Mouse (Mus musculus) lung, embryonic 14.5 days (tissue): Measurements from ENCODE around the gene Osgin1. TPM values are rescaled to one million over a fixed set of nuclear protein-coding genes. Genes with fewer than 3 reads are reported as not detected.

ENCODE experiments used
- ATAC-seq: fragments of 200-750 bp; cut with Nextera tagmentation; 2 replicates; pipeline ENCODE4 v1.8.0; 2017; ENCODE audit warnings: mild to moderate bottlenecking, moderate TSS enrichment, moderate library complexity; ENCODE audit not compliant: insufficient read depth
- DNase-seq: peaks from one replicate; pipeline ENCODE4 v3.0.0-alpha.2; 2015
- H3K27ac ChIP-seq: fragments of 300-500 bp; sonication (generic); 2 replicates; pipeline ENCODE4 v1.5.1; 2014; ENCODE audit warnings: low read depth, mild to moderate bottlenecking, moderate library complexity
- H3K27me3 ChIP-seq: fragments of 300-500 bp; sonication (generic); 2 replicates; pipeline ENCODE4 v1.6.1; 2014; ENCODE audit warnings: low read length, control low read depth; ENCODE audit not compliant: insufficient read depth
- H3K36me3 ChIP-seq: fragments of 300-500 bp; sonication (generic); 2 replicates; pipeline ENCODE4 v1.6.1; 2014; ENCODE audit warnings: control low read depth; ENCODE audit not compliant: insufficient read depth
- H3K4me1 ChIP-seq: fragments of 300-500 bp; sonication (generic); 2 replicates; pipeline ENCODE4 v1.6.1; 2014; ENCODE audit warnings: antibody characterized with exemption, control low read depth; ENCODE audit not compliant: insufficient read depth
- H3K4me2 ChIP-seq: fragments of 300-500 bp; sonication (generic); 2 replicates; pipeline ENCODE4 v1.6.1; 2014; ENCODE audit warnings: mild to moderate bottlenecking
- H3K4me3 ChIP-seq: fragments of 300-500 bp; sonication (generic); 2 replicates; pipeline ENCODE4 v1.5.1; 2014; ENCODE audit warnings: low read depth, low read length
- H3K9ac ChIP-seq: fragments of 300-500 bp; sonication (generic); 2 replicates; pipeline ENCODE4 v1.6.1; 2014
- H3K9me3 ChIP-seq: fragments of 300-500 bp; sonication (generic); 2 replicates; pipeline ENCODE4 v1.6.1; 2016; ENCODE audit warnings: low read depth, low read length, control low read depth
- CTCF ChIP-seq: IDR thresholded peaks from 2 replicates; pipeline ENCODE4 v1.5.1; 2016; ENCODE audit warnings: antibody characterized with exemption, low read depth
- WGBS: fragments of 180-500 bp; shearing (Covaris S2); extraction: QIAGEN DNeasy Blood & Tissue Kit; methylation state at CpG from one replicate; pipeline ENCODE4 v1.1.7; 2014; 5-methylcytosine and 5-hydroxymethylcytosine counted together
- polyA plus RNA-seq: library from polyadenylated mRNA; unstranded; fragments of >200 nt; fragmentation: Nextera tagmentation; extraction: Ambion mirVana; gene quantifications from 2 replicates; pipeline ENCODE4 v1.2.1, GENCODE M21; 2014

Osgin1 gene
- polyA plus RNA-seq, 1 experiment from 2014 or later, result 0.53 TPM

DNA sequence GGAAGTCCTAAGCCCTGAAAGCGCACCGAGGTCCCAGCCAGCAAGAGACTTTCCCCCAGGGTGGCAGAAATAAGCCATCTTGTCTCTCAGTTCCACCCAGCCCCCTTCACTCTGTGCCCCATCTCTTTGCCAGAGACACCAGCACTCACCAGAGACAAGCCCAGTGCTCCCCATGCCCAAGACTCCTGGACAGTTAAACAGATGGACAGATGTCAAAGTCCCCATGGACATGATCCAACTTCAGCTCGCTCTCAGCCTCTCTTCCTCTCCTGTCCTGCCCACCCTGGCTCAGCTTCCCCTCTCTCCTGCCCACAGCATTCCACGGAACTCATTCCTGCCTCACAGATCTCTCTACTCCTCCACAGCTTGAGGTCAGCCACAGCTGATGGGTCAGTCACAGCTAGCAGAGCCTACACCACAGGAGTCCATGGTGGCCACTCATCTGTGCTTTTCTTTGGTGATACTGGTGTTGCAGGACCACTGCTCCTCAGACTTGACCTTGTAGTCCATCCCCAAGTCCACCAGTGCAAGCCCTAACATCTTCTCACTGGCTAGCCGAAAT, 5.1 kb upstream of the Osgin1 start:
- Histone ChIP-seq H3K36me3 (no peaks in the 10 kb centered on the region), H3K9me3 (no peaks in the 10 kb centered on the region), H3K9ac (no peak overlapping the region; the same call in 1 of the 2 replicates), H3K4me2 (no peak overlapping the region), H3K27ac (no peak overlapping the region), H3K27me3 (no peaks in the 10 kb centered on the region), H3K4me3 (no peak overlapping the region), H3K4me1 (0 out of 2 replicates have a peak, but pooled peaks cover 2% of the 10 kb centered on the region)
- no peak for ATAC-seq
- TF ChIP-seq CTCF, result no peak
- no peak for DNase-seq
- WGBS, result 67% methylated on average over 5 of the region's 5 CpGs

DNA sequence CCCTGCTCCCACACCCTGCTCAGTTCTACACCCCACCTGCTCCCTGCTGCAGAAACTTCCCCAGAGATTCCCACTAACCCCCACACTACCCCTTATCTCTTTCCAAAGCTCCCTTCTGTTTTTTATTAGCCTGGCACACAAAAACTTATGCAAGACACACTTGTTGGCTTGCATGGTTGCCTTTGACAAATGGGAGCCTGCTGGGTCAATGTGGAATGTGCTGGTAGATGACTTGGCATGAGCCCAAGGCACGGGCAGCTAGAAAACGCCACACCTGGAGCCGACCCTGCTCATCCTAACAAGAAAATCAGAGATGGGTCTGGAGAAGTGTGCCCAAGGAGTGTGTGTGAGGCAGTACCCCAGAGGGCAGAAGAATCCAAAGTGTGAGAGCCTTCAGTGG, 4.4 kb upstream of the Osgin1 start:
- no peaks in the 10 kb centered on the region for H3K27me3 ChIP-seq
- no peak for TF ChIP-seq CTCF
- no peaks in the 10 kb centered on the region for H3K9me3 ChIP-seq
- H3K4me2 ChIP-seq, result no peak overlapping the region
- 68% methylated on average over 3 of the region's 3 CpGs for WGBS
- no peaks in the 10 kb centered on the region for H3K4me1 ChIP-seq
- H3K27ac ChIP-seq, result no peak overlapping the region
- H3K36me3 ChIP-seq, result no peaks in the 10 kb centered on the region
- no peak for DNase-seq
- ATAC-seq, result no peak
- H3K4me3 ChIP-seq, result no peak overlapping the region
- no peak overlapping the region for H3K9ac ChIP-seq

DNA sequence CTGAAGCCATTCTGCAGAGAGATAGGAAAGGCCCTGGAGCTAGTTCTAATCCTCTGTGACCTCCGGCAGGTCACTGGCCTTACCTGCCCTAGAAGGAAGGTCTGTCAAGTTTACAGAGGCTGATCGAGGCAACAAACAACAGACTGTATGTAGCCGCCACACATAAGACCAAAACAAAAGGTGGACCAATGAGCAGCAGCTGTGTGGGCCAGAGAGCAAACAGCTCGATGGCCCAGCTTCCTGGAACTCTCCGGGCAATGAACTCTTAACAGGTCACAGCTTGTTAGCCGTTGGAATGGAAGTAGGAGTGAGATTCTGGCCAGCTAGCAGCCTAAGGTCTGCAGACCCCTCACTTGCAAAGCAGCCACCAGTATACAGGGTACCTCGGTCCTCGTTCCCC, 3.7 kb upstream of the Osgin1 start:
- Histone ChIP-seq H3K9me3 (no peaks in the 10 kb centered on the region), H3K27ac (no peak overlapping the region), H3K4me1 (no peaks in the 10 kb centered on the region), H3K4me3 (no peak overlapping the region), H3K36me3 (no peaks in the 10 kb centered on the region), H3K27me3 (no peaks in the 10 kb centered on the region), H3K4me2 (no peak overlapping the region), H3K9ac (no peak overlapping the region)
- TF ChIP-seq CTCF, result no peak
- ATAC-seq (no peak), DNase-seq (no peak)
- WGBS, result 62% methylated on average over 8 of the region's 8 CpGs

DNA sequence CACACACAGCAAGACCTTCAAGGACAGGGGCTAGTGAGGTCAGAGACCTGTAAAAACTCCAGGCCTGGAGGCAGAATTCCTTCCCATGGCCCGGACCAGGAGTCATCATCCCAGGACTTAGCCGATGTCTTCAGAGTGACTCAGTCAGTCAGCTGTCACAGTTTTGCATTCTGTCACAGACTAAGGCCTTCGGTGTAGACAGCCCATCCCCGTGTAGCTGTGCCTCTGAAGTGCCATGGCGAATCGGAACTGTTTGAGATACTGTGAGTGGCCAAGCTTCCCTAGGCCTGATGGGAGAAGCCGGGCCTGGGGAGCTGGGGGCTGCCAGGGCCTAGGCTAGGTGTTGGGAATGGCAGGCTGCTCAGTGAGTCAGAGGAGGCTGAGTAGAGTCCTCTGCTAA, 3.2 kb upstream of the Osgin1 start:
- no peak overlapping the region for H3K27ac ChIP-seq
- H3K4me3 ChIP-seq, result no peak overlapping the region
- no peak for DNase-seq
- no peak for TF ChIP-seq CTCF
- H3K27me3 ChIP-seq, result no peaks in the 10 kb centered on the region
- 76% methylated on average over 7 of the region's 7 CpGs for WGBS
- H3K36me3 ChIP-seq, result no peaks in the 10 kb centered on the region
- H3K4me1 ChIP-seq, result no peaks in the 10 kb centered on the region
- no peak for ATAC-seq
- no peak overlapping the region for H3K4me2 ChIP-seq
- H3K9ac ChIP-seq, result no peak overlapping the region
- no peaks in the 10 kb centered on the region for H3K9me3 ChIP-seq

DNA sequence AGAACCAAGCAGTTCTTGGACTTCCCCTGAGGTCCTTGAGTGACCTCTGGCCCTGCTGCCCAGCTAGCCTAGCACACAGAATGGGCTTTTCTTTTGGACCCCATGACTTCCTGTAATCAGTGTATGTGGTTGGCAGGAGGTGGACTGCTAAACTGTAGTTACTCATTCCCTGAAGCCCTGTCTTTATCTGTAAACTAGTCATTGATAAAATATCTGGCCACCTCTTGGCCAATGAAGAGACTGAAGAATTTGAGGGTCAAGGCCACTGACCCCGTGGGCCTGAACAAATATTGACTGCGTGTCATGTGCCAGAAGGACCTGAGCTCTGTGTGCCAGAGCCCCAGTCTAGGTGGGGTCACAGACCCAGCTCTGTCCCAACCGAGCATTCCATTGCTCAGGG, 1.6 kb upstream of the Osgin1 start:
- no peaks in the 10 kb centered on the region for H3K36me3 ChIP-seq
- no peak overlapping the region for H3K4me2 ChIP-seq
- no peak for TF ChIP-seq CTCF
- no peak for ATAC-seq
- 36% methylated on average over 3 of the region's 3 CpGs for WGBS
- H3K27me3 ChIP-seq, result no peaks in the 10 kb centered on the region
- no peak overlapping the region for H3K4me3 ChIP-seq
- H3K9me3 ChIP-seq, result no peaks in the 10 kb centered on the region
- peaks cover 5% of the 10 kb centered on the region for H3K4me1 ChIP-seq
- H3K9ac ChIP-seq, result no peak overlapping the region
- no peak overlapping the region for H3K27ac ChIP-seq
- no peak for DNase-seq

DNA sequence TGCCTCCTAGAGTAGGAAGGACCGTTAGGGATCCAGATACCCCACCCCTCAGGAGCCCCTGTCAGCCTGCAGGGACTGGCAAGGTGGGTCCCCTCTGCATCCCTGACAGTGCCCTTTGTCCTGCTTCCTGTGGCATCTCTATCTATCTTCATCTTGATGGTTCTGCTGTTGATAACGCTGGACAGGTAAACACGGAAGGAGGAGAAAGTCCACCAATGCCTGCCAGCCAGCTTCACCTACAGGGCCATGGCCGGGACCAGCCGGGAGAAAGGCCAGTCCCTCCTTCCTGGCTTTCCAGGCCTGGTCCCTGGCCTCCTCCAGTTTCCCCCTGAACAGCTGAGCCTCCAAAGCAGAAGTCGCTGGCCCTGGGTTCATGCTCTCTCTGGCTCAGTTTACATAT, 645 bp downstream of the Osgin1 start:
- DNase-seq, result no peak
- Histone ChIP-seq H3K9me3 (no peaks in the 10 kb centered on the region), H3K27me3 (no peaks in the 10 kb centered on the region), H3K27ac (no peak overlapping the region), H3K36me3 (no peaks in the 10 kb centered on the region), H3K4me1 (peaks cover 5% of the 10 kb centered on the region), H3K4me3 (no peak overlapping the region), H3K9ac (no peak overlapping the region), H3K4me2 (no peak overlapping the region)
- WGBS, result 70% methylated on average over 6 of the region's 6 CpGs
- no peak for ATAC-seq
- no peak for TF ChIP-seq CTCF

DNA sequence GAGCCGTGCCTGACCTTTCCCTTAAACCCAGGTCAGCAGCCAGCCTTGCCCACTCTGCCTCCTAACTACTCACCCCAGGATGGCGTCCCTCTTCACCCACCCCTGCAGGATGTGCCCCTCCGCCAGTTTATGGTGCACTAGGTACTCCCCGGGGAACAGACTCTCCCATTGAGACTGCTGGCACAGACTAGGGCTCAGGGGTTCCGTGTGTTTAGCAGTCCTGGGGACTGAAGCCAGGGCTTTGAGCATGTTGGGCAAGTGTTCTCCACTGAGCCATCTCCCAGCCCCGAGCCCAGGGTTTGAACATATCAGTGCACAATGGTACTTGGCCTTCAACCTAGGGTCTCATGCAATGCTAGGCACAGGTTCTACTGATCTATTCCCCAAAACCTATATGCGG, 1.6 kb downstream of the Osgin1 start:
- no peaks in the 10 kb centered on the region for H3K27me3 ChIP-seq
- no peaks in the 10 kb centered on the region for H3K36me3 ChIP-seq
- no peak overlapping the region for H3K9ac ChIP-seq
- 81% methylated on average over 7 of the region's 7 CpGs for WGBS
- no peaks in the 10 kb centered on the region for H3K9me3 ChIP-seq
- H3K4me1 ChIP-seq, result peaks cover 5% of the 10 kb centered on the region
- DNase-seq, result no peak
- no peak overlapping the region for H3K27ac ChIP-seq
- H3K4me3 ChIP-seq, result no peak overlapping the region
- ATAC-seq, result no peak
- H3K4me2 ChIP-seq, result no peak overlapping the region
- TF ChIP-seq CTCF, result no peak

DNA sequence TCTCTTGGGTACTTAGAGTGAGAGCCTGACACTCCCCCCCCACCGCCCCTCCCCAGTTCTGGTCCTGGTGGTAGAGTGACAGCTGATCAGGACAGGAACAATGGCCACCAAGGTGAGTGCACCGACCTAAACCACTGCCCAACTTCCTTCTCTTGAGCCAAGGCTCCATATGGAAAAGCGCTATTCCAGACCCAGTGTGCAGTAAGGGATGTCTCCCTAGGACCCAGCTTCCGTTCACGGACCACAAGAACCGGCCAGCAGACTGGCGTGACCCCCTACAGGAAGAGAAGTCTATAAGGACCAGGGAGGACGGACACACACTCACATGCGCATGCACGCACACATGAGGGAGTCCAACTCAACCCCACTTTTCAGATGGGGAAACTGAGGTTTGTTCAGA, 2.4 kb downstream of the Osgin1 start:
- 84% methylated on average over 10 of the region's 10 CpGs for WGBS
- DNase-seq, result no peak
- Histone ChIP-seq H3K4me1 (peaks cover 9% of the 10 kb centered on the region), H3K4me2 (no peak overlapping the region), H3K9me3 (no peaks in the 10 kb centered on the region), H3K4me3 (no peak overlapping the region), H3K9ac (no peak overlapping the region), H3K27me3 (no peaks in the 10 kb centered on the region), H3K27ac (no peak overlapping the region), H3K36me3 (no peaks in the 10 kb centered on the region)
- ATAC-seq, result no peak
- TF ChIP-seq CTCF, result no peak
